Mouse (Mus musculus): Measurements from ENCODE around the gene Strn4.

Strn4 gene

GRCm38 (mm10) chr7:16841561-16842560, 26.2 kb downstream of the Strn4 start:
- peak; percentile 49 to 54 for DNase-seq (ENCODE audit: low spot score in 2 of 2)

GRCm38 (mm10) chr7:16842645-16843063, 27.0 kb downstream of the Strn4 start, which contains the start of gene Prkd2:
Prkd2 (plus strand) TSS chr7:16842902.
- peak; percentile 79 to 87 for DNase-seq (ENCODE audit: low spot score in 2 of 2)

DNA sequence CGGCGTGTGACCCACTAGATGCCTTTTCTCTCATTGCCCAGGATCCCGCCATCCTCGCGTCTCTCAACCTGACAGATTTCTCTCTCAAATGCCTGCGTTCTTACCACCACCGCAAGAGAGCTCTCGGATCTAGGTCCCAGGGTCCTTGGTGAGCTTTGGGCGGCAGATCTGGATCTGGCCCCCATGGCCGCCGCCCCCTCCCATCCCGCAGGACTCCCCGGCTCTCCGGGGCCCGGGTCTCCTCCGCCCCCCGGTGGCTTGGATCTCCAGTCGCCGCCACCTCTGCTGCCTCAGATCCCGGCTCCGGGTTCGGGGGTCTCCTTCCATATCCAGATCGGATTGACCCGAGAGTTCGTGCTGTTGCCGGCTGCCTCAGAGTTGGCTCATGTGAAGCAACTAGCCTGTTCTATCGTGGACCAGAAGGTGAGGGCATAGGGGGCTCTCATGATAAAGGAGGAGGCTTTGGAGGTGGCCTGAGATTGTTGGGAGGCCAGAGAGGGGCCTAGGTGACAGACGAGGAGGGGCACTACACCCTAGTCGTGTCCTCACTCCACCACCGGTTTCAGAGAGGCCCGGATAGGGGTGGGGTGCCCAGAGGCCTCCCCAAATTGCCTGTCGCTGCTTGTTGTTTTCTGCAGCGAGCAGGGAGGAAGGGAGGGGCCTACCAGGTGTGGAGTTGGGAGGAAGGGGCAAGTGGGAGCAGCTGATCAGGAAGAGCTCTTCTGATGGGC, 27.9 kb downstream of the Strn4 start:
- peak; percentile 33 to 45 for DNase-seq (ENCODE audit: low spot score in 2 of 2)

DNA sequence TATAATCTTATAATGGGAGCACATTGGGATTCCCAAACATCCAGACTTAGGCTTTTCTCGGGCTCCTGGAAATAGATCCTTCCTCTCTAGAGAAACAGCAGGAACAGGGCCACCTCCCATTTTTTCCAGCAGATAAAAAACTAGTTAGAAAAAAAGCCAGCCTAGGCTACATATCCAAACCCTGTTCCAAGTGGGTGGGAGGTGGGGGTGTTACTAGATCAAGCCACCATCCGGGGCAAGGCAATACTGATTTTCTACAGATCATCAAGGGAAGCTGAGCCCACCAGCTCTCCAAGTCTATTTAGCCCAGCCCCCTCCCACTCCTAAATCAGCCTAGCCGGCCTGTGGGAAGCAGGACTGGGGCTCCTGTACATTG, 29.0 kb downstream of the Strn4 start:
- DNase-seq (ENCODE audit: low spot score in 2 of 2), result no peak

GRCm38 (mm10) chr7:16845072-16845819, 29.6 kb downstream of the Strn4 start:
- peak; percentile 29 to 33 for DNase-seq (ENCODE audit: low spot score in 2 of 2)

GRCm38 (mm10) chr7:16845820-16846167, 30.1 kb downstream of the Strn4 start:
- no peak for DNase-seq (ENCODE audit: low spot score in 2 of 2)

DNA sequence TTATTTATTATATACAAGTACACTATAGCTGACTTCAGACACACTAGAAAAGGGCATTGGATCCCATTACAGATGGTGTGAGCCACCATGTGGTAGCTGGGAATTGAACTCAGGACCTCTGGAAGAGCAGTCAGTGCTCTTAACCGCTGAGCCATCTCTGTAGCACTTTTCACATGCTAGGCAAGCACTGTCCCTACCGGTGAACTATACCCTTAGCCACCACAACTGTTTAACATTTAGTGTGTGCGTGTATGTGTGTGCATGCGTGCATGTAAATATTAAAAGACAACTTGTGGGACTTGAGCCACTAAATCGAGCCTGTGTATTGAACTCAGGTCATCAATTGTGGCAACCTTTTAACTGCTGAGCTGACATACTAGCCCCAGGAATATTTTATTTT, 31.1 kb downstream of the Strn4 start:
- DNase-seq (ENCODE audit: low spot score in 2 of 2), result no peak

- no peak for DNase-seq (ENCODE audit: low spot score in 2 of 2)
Measured at GRCm38 (mm10) chr7:16847507-16847906, 31.8 kb downstream of the Strn4 start.

DNA sequence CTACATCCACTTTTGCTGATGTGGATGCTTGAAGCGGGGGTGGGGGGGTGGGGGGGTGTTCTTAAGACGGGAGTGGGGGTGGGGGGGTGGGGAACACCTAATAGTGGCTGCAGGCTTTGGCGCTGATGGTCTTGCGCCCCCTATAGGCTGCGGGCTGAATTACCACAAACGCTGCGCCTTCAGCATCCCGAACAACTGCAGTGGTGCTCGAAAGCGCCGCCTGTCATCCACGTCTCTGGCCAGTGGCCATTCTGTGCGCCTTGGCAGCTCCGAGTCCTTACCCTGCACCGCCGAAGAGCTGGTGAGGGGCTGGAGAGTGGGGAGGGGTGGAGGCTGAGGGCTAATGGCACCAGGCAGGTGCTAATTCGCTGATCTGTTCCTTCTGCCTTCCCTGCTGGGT, 32.9 kb downstream of the Strn4 start:
- DNase-seq (ENCODE audit: low spot score in 2 of 2), result peak in 1 of 2 experiments; percentile 38

- DNase-seq (ENCODE audit: low spot score in 2 of 2), result no peak
Measured at GRCm38 (mm10) chr7:16851636-16852035, 35.9 kb downstream of the Strn4 start.

- DNase-seq (ENCODE audit: low spot score in 2 of 2), result no peak
Measured at GRCm38 (mm10) chr7:16853302-16853831, 37.7 kb downstream of the Strn4 start.

GRCm38 (mm10) chr7:16858336-16858735, 42.6 kb downstream of the Strn4 start:
- peak in 1 of 2 experiments; percentile 48 for DNase-seq (ENCODE audit: low spot score in 2 of 2)

DNA sequence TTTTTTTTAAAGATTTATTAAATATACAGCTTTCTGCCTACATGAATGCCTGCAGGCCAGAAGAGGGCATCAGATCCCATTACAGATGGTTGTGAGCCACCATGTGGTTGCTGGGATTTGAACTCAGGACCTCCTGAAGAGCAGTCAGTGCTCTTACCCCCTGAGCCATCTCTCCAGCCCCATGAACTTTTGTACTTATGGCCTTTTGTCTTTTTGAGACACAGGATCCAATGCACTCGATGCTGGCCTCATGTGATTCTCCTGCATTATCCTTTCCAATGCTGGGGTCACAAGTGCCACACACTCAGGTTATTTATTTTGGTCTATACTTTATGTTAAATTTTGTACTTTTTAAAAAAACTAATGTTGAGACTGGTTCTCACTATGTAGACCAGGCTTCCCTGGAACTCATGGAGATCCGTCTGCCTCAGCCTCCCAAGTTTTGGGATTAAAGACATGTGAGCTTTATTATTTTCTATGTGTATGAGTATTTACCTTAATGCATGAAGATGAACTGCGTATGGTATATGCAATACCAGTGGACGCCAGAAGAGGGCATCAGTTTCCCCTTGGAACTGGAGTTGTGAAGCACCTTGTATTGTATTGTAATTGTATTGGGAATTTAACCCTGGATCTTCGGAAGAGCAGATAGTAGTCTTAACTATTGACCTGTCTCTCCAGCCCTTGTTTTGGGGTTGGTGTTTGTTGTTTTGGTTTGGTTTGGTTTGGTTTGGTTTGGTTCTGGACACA, 44.4 kb downstream of the Strn4 start:
- DNase-seq (ENCODE audit: low spot score in 2 of 2), result peak in 1 of 2 experiments; percentile 53

- DNase-seq (ENCODE audit: low spot score in 2 of 2), result no peak
Measured at GRCm38 (mm10) chr7:16867488-16867887, 51.8 kb downstream of the Strn4 start.

DNA sequence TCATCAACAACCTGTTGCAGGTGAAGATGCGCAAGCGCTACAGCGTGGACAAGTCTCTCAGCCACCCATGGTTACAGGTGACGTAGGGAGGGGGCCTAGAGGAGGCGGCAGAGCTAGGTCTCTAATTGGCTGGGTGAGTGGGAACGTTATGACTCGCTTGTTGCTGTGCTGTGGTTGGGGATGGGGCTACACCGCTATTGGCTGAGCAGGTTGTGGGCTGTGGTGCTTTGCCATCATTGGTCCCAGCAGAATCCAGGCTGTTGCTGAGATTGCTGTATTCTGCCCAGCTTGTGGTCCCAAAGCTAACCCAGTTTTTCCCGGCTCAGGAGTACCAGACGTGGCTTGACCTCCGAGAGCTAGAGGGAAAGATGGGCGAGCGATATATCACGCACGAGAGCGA, 53.8 kb downstream of the Strn4 start:
- DNase-seq (ENCODE audit: low spot score in 2 of 2), result no peak

DNA sequence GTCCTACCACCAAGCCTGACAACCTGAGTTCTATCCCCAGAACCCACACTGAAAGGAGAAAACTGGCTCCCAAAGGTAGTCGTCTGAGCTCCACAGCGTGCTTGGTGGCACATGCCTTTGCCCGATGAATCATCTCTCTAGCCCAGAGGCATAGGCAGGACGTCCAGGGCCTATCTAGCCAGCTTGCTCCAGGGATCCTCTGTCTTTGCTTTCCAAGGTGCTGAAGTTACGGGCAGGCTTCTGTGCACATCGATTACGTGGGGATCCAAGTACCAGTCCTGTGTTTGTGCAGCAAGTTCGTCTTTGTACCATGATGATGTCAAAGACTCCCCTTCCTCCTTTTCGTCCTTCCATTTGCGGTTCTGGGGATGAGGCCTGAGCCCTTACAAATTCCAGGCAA, 55.9 kb downstream of the Strn4 start:
- no peak for DNase-seq (ENCODE audit: low spot score in 2 of 2)

DNA sequence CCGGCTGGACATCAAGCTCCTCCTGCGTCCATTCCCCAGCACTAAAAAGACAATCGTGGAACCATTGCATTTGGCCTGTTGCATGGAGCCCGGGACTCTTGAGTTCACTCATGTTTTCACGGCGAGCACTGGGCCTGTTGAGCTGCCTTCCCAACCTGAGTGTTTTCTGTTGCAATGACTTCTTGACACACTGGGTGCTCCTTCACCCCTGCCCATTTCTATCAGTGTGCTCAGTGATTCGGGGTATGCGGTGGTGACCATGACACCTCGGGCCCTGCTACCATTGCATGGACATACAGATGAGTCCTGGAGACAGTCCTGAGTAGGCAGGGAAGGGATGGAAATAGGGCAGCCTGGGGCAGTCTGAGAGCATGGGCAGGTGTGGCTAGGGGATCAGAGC, 56.8 kb downstream of the Strn4 start:
- no peak for DNase-seq (ENCODE audit: low spot score in 2 of 2)

DNA sequence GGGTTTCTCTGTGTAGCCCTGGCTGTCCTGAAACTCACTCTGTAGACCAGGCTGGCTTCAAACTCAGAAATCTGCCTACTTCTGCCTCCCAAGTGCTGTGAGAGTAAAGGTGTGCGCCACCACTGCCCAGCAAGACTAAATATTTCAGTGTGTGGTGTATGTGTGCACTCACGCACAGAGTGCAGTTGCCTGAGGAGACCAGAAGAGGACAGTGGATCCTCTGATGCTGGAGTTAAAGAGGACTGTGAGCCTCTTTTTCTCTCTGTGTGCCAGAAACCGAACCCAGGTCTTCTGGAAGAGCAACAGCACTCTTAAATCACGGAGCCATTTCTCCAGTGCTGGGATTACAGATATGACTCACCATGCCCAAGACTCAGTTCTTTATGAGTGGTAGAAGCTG, 57.7 kb downstream of the Strn4 start:
- no peak for DNase-seq (ENCODE audit: low spot score in 2 of 2)

DNA sequence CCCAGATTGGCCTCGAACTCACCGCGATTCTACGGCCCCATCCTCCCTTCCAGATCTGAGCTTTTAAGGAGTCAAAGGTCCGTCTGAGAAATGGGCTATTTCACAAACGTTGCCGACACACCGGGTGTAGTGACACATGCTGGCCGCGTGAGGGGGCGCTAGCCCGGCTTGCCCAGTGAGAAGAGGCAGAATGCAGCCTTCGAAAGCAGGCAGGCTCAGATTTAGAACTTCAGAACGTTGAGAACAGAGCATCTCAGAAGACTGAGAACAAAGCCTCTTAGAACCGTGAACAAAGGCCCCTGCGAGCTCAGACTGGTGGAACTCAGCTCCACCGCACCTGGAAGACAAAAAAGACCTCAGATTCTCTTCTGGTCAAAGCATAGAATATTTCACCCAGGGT, 58.5 kb downstream of the Strn4 start:
- DNase-seq (ENCODE audit: low spot score in 2 of 2), result peak; percentile 57 to 72

DNA sequence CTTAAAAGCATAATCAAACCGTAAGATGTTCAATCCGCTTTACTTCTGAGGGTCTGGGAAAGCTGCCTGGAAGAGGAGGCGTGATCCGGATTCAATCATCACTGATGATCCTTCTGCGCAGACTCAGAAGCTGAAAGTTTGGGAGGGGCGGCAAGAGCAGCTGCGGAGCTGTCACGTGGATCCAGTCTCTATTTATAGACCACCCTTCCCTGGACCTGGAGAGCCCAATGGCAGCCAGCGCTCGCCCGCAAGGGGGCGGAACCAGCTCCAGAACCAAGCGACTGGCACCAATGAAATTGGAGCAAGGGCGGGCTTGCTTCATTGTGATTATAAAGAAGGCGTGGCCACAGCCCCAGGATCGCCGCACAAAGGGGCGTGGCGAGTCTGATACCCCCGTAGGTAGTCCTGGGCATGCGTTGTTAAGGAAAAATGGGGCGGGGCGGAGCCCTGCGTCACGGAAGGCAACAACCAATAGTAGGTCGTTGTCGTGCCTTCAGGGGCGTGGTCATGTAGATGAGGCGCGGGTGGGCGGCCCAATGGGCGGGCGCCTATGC, 59.1 kb downstream of the Strn4 start:
- peak; percentile 96 for DNase-seq (ENCODE audit: low spot score in 2 of 2)

GRCm38 (mm10) chr7:16875310-16875325, 59.4 kb downstream of the Strn4 start, which contains the start of gene Dact3:
Dact3 (plus strand) TSS chr7:16875317.
- no peak for DNase-seq (ENCODE audit: low spot score in 2 of 2)
